Mouse (Mus musculus): ENCODE results near the gene Col20a1. TPM values are rescaled to one million over a fixed set of nuclear protein-coding genes. Genes with fewer than 3 reads are reported as not detected.

The Col20a1 gene
- total and polyA plus RNA-seq, 2 experiments = 0.92 to 1.1 TPM

DNA sequence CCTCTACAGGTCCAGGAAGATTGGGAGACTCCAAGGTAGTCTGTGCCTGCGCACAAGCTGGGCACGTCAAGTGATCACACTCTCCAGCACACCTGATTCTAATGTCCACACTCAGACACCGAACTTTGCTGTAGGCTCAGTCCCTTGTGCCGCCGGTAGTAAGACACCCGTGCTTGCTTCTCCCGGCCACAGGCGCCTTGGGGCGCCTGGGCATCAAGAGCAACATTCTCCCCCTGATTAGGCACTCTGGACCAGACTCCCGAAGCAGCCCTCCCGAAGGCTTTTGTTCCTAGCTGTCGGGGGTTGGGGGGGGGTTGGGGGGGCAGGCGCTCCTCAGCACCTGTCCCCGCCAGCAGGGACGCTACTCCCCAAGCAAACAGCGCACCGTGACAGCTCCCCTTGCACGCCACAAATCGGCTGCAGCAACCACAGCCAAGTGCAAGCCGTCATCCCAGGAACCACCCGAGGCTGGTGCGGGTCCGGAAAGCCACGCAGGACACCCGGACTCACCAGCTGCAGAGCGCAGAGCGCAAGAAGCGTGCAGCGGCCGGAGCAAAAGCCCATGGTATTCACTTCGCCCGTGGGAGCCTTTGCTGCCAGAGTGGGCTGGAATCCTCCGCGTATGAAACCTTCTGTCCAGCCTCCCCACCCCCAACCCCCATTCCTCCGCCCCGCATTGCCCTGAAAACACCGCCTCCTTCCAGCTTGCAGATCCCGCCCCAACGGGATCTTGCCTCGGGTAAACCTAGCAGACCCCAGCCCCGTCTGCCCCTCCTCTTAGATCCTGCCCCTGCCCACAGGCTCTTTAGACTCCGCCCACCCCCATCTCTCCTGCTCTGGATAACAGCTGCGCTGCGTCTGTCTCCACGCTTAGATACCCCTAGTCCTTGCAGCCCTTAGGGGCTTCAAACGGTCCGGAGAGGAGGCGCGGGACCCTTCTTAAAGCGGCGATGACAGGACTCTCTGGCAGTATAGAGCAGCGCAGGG lies 32.0 kb upstream of the Col20a1 start, which contains the start of gene Nkain4:
TSS of gene Nkain4 (minus strand) at position 639 of the 987 bp plus-strand sequence.
- Histone ChIP-seq H3K9ac (ENCODE audit: low read depth, low read length) (no peak within 1 kb of the TSS), H3K4me3 (ENCODE audit: insufficient read depth, low read depth, low read length) (peak within 1 kb of the TSS; percentile 36; the same call in 1 of the 2 replicates), H3K27ac (replicated peaks; ENCODE audit: insufficient read depth, low read depth, low read length) (no peak within 1 kb of the TSS), H3K36me3 (ENCODE audit: control insufficient read depth, insufficient read depth, low read length) (no peaks in the 10 kb centered on the region), H3K4me1 (ENCODE audit: control insufficient read depth, insufficient read depth, low read length) (no peaks in the 10 kb centered on the region), H3K79me2 (ENCODE audit: control insufficient read depth, insufficient read depth, low read length) (no peaks in the 10 kb centered on the region), H3K27me3 (ENCODE audit: control insufficient read depth, insufficient read depth, low read length) (0 out of 2 replicates have a peak, but pooled peaks cover 3% of the 10 kb centered on the region)
- 5% methylated on average over 52 of the region's 52 CpGs for WGBS
- TF ChIP-seq CTCF (IDR thresholded peaks at IDR 0.05; ENCODE audit: low read depth, low read length) (peak; percentile 24; the same call in 1 of the 2 replicates), POLR2A (IDR thresholded peaks at IDR 0.05; ENCODE audit: extremely low read depth, insufficient read depth, low read length) (no peak)
- no peak for DNase-seq (ENCODE audit: extremely low read depth, low read depth, low spot score)

GRCm38 (mm10) chr2:180959605-180960004 lies 26.7 kb upstream of the Col20a1 start:
- no peak overlapping the region for H3K4me3 ChIP-seq (ENCODE audit: insufficient read depth, low read depth, low read length)
- no peak overlapping the region for H3K27ac ChIP-seq (replicated peaks; ENCODE audit: insufficient read depth, low read depth, low read length)
- H3K36me3 ChIP-seq (ENCODE audit: control insufficient read depth, insufficient read depth, low read length) = no peaks in the 10 kb centered on the region
- H3K79me2 ChIP-seq (ENCODE audit: control insufficient read depth, insufficient read depth, low read length) = no peaks in the 10 kb centered on the region
- TF ChIP-seq POLR2A (IDR thresholded peaks at IDR 0.05; ENCODE audit: extremely low read depth, insufficient read depth, low read length) (no peak), CTCF (IDR thresholded peaks at IDR 0.05; ENCODE audit: low read depth, low read length) (no peak)
- H3K27me3 ChIP-seq (ENCODE audit: control insufficient read depth, insufficient read depth, low read length) = 0 out of 2 replicates have a peak, but pooled peaks cover 3% of the 10 kb centered on the region
- H3K9ac ChIP-seq (ENCODE audit: low read depth, low read length) = no peak overlapping the region
- H3K4me1 ChIP-seq (ENCODE audit: control insufficient read depth, insufficient read depth, low read length) = no peaks in the 10 kb centered on the region
- WGBS = 75% methylated on average over 7 of the region's 7 CpGs
- DNase-seq (ENCODE audit: extremely low read depth, low read depth, low spot score) = no peak

GRCm38 (mm10) chr2:180960187-180960586 lies 26.1 kb upstream of the Col20a1 start:
- Histone ChIP-seq H3K36me3 (ENCODE audit: control insufficient read depth, insufficient read depth, low read length) (no peaks in the 10 kb centered on the region), H3K4me3 (ENCODE audit: insufficient read depth, low read depth, low read length) (no peak overlapping the region), H3K27ac (replicated peaks; ENCODE audit: insufficient read depth, low read depth, low read length) (no peak overlapping the region), H3K79me2 (ENCODE audit: control insufficient read depth, insufficient read depth, low read length) (no peaks in the 10 kb centered on the region), H3K27me3 (ENCODE audit: control insufficient read depth, insufficient read depth, low read length) (0 out of 2 replicates have a peak, but pooled peaks cover 3% of the 10 kb centered on the region), H3K9ac (ENCODE audit: low read depth, low read length) (no peak overlapping the region), H3K4me1 (ENCODE audit: control insufficient read depth, insufficient read depth, low read length) (no peaks in the 10 kb centered on the region)
- 80% methylated on average over 3 of the region's 3 CpGs for WGBS
- DNase-seq (ENCODE audit: extremely low read depth, low read depth, low spot score) = no peak
- no peak for TF ChIP-seq POLR2A (IDR thresholded peaks at IDR 0.05; ENCODE audit: extremely low read depth, insufficient read depth, low read length)
- TF ChIP-seq CTCF (IDR thresholded peaks at IDR 0.05; ENCODE audit: low read depth, low read length) = no peak

GRCm38 (mm10) chr2:180962616-180963308 lies 23.6 kb upstream of the Col20a1 start:
- no peak overlapping the region for H3K4me3 ChIP-seq (ENCODE audit: insufficient read depth, low read depth, low read length)
- no peaks in the 10 kb centered on the region for H3K27me3 ChIP-seq (ENCODE audit: control insufficient read depth, insufficient read depth, low read length)
- H3K36me3 ChIP-seq (ENCODE audit: control insufficient read depth, insufficient read depth, low read length) = no peaks in the 10 kb centered on the region
- WGBS = 74% methylated on average over 2 of the region's 2 CpGs
- no peak for TF ChIP-seq POLR2A (IDR thresholded peaks at IDR 0.05; ENCODE audit: extremely low read depth, insufficient read depth, low read length)
- no peak for TF ChIP-seq CTCF (IDR thresholded peaks at IDR 0.05; ENCODE audit: low read depth, low read length)
- peaks cover 4% of the 10 kb centered on the region for H3K4me1 ChIP-seq (ENCODE audit: control insufficient read depth, insufficient read depth, low read length)
- H3K79me2 ChIP-seq (ENCODE audit: control insufficient read depth, insufficient read depth, low read length) = peaks cover 5% of the 10 kb centered on the region
- peak; percentile 67 for DNase-seq (ENCODE audit: extremely low read depth, low read depth, low spot score)
- no peak overlapping the region for H3K27ac ChIP-seq (replicated peaks; ENCODE audit: insufficient read depth, low read depth, low read length)
- H3K9ac ChIP-seq (ENCODE audit: low read depth, low read length) = no peak overlapping the region

DNA sequence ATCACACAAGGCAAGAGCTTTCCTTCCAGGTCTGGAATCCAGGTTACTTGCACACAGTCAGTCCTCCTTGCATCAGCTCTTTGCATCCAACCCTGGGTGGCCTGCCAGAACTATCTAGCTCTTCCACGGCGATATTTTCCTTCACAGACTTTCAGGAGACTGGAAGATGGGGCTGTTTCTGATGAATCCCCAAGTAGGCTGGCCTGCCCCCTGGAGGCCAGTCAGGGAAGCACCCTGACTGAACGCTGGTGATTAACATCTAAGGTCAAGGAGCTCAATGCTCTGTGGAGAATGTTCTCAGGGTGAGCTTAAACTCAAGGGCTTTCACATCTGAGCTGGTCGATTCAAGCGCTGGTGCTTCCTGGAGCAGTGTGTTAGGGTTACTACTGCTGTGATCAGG lies 22.4 kb upstream of the Col20a1 start:
- Histone ChIP-seq H3K4me3 (ENCODE audit: insufficient read depth, low read depth, low read length) (no peak overlapping the region), H3K9ac (ENCODE audit: low read depth, low read length) (no peak overlapping the region), H3K79me2 (ENCODE audit: control insufficient read depth, insufficient read depth, low read length) (peaks cover 5% of the 10 kb centered on the region), H3K27me3 (ENCODE audit: control insufficient read depth, insufficient read depth, low read length) (no peaks in the 10 kb centered on the region), H3K27ac (replicated peaks; ENCODE audit: insufficient read depth, low read depth, low read length) (no peak overlapping the region), H3K4me1 (ENCODE audit: control insufficient read depth, insufficient read depth, low read length) (peaks cover 10% of the 10 kb centered on the region), H3K36me3 (ENCODE audit: control insufficient read depth, insufficient read depth, low read length) (no peaks in the 10 kb centered on the region)
- WGBS = 7% methylated on average over 5 of the region's 5 CpGs
- peak; percentile 33 for DNase-seq (ENCODE audit: extremely low read depth, low read depth, low spot score)
- TF ChIP-seq POLR2A (IDR thresholded peaks at IDR 0.05; ENCODE audit: extremely low read depth, insufficient read depth, low read length) (no peak), CTCF (IDR thresholded peaks at IDR 0.05; ENCODE audit: low read depth, low read length) (peak; percentile 96)

Measured in liver, adult 2 months (tissue).